Mouse (Mus musculus) limb, embryonic 13.5 days (tissue): Measurements from ENCODE around the gene Tshr. TPM values are rescaled to one million over a fixed set of nuclear protein-coding genes. Genes with fewer than 3 reads are reported as not detected.
"Not testable (repeated sequence)": the region's sequence is repeated elsewhere in the genome, so short reads cannot be mapped to it uniquely, and the experiment has no call there.

Source experiments
- ATAC-seq: fragments of 200-750 bp; cut with Nextera tagmentation; 2 replicates; pipeline ENCODE4 v1.8.0; 2017; ENCODE audit warnings: low read depth, moderate number of reproducible peaks, moderate TSS enrichment; ENCODE audit not compliant: low FRiP score
- H3K27ac ChIP-seq: fragments of 300-500 bp; sonication (generic); 2 replicates; pipeline ENCODE4 v1.5.1; 2015; ENCODE audit warnings: inconsistent platforms, mild to moderate bottlenecking, moderate library complexity
- H3K27me3 ChIP-seq: fragments of 300-500 bp; sonication (generic); 2 replicates; pipeline ENCODE4 v1.6.1; 2015; ENCODE audit warnings: mild to moderate bottlenecking, inconsistent platforms
- H3K36me3 ChIP-seq: fragments of 300-500 bp; sonication (generic); 2 replicates; pipeline ENCODE4 v1.6.1; 2015; ENCODE audit warnings: inconsistent platforms, mild to moderate bottlenecking, moderate library complexity
- H3K4me1 ChIP-seq: fragments of 300-500 bp; sonication (generic); 2 replicates; pipeline ENCODE4 v1.6.1; 2015; ENCODE audit warnings: inconsistent platforms
- H3K4me2 ChIP-seq: fragments of 300-500 bp; sonication (generic); replicated peaks from 2 replicates; pipeline ENCODE4 v1.6.1; 2015; ENCODE audit warnings: inconsistent platforms, mild to moderate bottlenecking, moderate library complexity
- H3K4me3 ChIP-seq: fragments of 300-500 bp; sonication (generic); 2 replicates; pipeline ENCODE4 v1.5.1; 2015; ENCODE audit warnings: moderate library complexity, mild to moderate bottlenecking, inconsistent platforms
- H3K9ac ChIP-seq: fragments of 300-500 bp; sonication (generic); 2 replicates; pipeline ENCODE4 v1.6.1; 2015; ENCODE audit warnings: mild to moderate bottlenecking, inconsistent platforms
- H3K9me3 ChIP-seq: fragments of 300-500 bp; sonication (generic); 2 replicates; pipeline ENCODE4 v1.6.1; 2016; ENCODE audit warnings: inconsistent platforms
- WGBS: fragments of 180-500 bp; shearing (Covaris S2); methylation state at CpG from one replicate; pipeline ENCODE4 v1.1.7; 2015; 5-methylcytosine and 5-hydroxymethylcytosine counted together
- polyA plus RNA-seq: library from polyadenylated mRNA; unstranded; fragments of >200 nt; fragmentation: Nextera tagmentation; extraction: Ambion mirVana; gene quantifications from 2 replicates; pipeline ENCODE4 v1.2.1, GENCODE M21; 2015

Tshr gene
- 0.34 and 0.67 TPM in 2 replicates for polyA plus RNA-seq

GRCm38 (mm10) chr12:91384281-91385017 lies at the start of gene Tshr, which contains the start of gene Cep128:
Gene Tshr (plus strand): TSS chr12:91384563.
Gene Cep128 (minus strand): TSS chr12:91384409.
- peak within 1 kb of the TSS; percentile 70 for H3K9ac ChIP-seq
- H3K36me3 ChIP-seq = no peaks in the 10 kb centered on the region
- peak within 1 kb of the TSS; percentile 94 for H3K4me2 ChIP-seq
- 1% methylated on average over 27 of the region's 27 CpGs for WGBS
- no peaks in the 10 kb centered on the region for H3K27me3 ChIP-seq
- H3K27ac ChIP-seq = no peak within 1 kb of the TSS
- H3K4me3 ChIP-seq = peak within 1 kb of the TSS; percentile 68
- ATAC-seq = peak; percentile 100
- no peaks in the 10 kb centered on the region for H3K9me3 ChIP-seq
- H3K4me1 ChIP-seq = peaks cover 5% of the 10 kb centered on the region

GRCm38 (mm10) chr12:91338656-91339055 lies 45.7 kb upstream of the Tshr start:
- ATAC-seq, H3K36me3 ChIP-seq, H3K4me2 ChIP-seq, H3K9ac ChIP-seq, H3K9me3 ChIP-seq, H3K4me1 ChIP-seq, H3K27me3 ChIP-seq, H3K4me3 ChIP-seq, H3K27ac ChIP-seq: not testable (repeated sequence)
- WGBS = 93% methylated on average over 13 of the region's 13 CpGs

- no peak overlapping the region for H3K9ac ChIP-seq
- H3K9me3 ChIP-seq = no peaks in the 10 kb centered on the region
- no peaks in the 10 kb centered on the region for H3K4me1 ChIP-seq
- H3K4me2 ChIP-seq = no peak overlapping the region
- no peak overlapping the region for H3K4me3 ChIP-seq
- H3K27me3 ChIP-seq = no peaks in the 10 kb centered on the region
- no peak for ATAC-seq
- H3K27ac ChIP-seq = no peak overlapping the region
- WGBS = 91% methylated on average over 8 of the region's 8 CpGs
- H3K36me3 ChIP-seq = no peaks in the 10 kb centered on the region
These were observed 30.6 kb upstream of the Tshr start for GRCm38 (mm10) chr12:91353783-91354182.

DNA sequence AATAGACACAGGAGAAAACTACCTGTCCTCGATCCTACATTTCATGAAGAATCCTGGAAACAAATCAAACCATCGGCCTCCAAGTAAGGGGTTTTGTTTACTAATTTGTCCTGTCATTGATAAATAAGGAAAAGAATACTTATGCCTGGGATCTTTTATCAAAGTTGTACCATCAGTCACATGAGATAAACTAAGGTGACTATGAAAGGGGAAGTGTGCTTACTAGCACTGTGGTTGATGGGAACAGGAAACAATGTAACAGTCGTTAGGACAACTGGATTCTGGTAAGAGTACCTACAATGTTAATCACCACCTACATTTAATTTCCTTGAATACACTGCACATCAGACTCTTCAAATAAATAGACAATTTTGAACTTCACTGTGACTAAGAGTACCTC lies 15.2 kb upstream of the Tshr start:
- no peaks in the 10 kb centered on the region for H3K4me1 ChIP-seq

DNA sequence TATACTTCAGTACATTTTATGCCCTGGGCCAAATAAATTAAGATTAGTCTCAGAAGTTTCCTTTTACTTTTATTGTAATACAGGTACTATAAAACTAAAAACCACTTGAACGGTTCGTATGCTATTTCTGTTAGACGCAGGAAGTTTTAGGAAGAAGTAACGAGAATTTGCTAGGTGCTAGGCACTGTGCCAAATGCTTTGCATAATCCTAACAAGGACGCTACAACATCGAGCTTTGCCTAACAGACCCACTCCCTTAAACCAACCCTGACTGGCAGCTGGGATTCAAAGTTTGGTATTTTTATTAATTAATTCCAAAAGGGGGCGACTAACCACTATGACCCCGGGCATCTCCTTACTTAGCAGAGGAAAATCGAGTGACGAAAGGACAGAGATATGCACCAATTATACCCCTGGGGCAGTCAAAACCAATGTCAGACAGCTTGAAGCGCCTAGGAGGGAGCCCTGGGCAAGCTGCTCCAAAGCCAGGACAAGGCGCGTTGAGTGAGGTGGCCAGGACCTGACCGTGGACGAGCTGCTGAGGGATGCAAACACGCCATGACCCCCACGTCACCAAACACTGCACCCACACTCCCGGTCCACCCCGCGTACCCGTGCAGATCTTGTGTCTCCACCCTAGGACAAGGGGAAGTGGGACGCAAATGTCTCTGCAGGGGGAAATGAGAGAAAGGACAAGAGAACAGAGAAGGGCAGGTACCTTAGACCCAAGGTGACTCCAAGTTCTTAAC lies 673 bp upstream of the Tshr start:
- Histone ChIP-seq H3K9me3 (no peaks in the 10 kb centered on the region), H3K4me2 (peak overlapping the region; percentile 94), H3K36me3 (no peaks in the 10 kb centered on the region), H3K4me1 (peaks cover 5% of the 10 kb centered on the region), H3K27ac (no peak overlapping the region), H3K4me3 (peak overlapping the region; percentile 68), H3K9ac (peak overlapping the region; percentile 70), H3K27me3 (no peaks in the 10 kb centered on the region)
- peak; percentile 45 for ATAC-seq
- WGBS = 4% methylated on average over 22 of the region's 22 CpGs

More for the DNA sequence above, 15.2 kb upstream of the Tshr start:
- H3K9ac ChIP-seq = no peak overlapping the region
- 93% methylated on average over 3 of the region's 3 CpGs for WGBS
- no peak overlapping the region for H3K27ac ChIP-seq
- ATAC-seq = no peak
- H3K4me2 ChIP-seq = no peak overlapping the region
- no peaks in the 10 kb centered on the region; the same call in 1 of the 2 replicates for H3K36me3 ChIP-seq
- no peak overlapping the region for H3K4me3 ChIP-seq
- no peaks in the 10 kb centered on the region for H3K27me3 ChIP-seq
- H3K9me3 ChIP-seq = no peaks in the 10 kb centered on the region; the same call in 1 of the 2 replicates

- WGBS = under 1% methylated on average over 38 of the region's 38 CpGs
- Histone ChIP-seq H3K4me3 (peak overlapping the region; percentile 52), H3K27ac (no peak overlapping the region), H3K36me3 (no peaks in the 10 kb centered on the region), H3K4me1 (peaks cover 9% of the 10 kb centered on the region; the same call in 1 of the 2 replicates), H3K9ac (peak overlapping the region; percentile 64), H3K4me2 (peak overlapping the region; percentile 88), H3K9me3 (no peaks in the 10 kb centered on the region), H3K27me3 (peaks cover 34% of the 10 kb centered on the region)
- ATAC-seq = peak; percentile 93
These were observed 16.1 kb downstream of the Tshr start for GRCm38 (mm10) chr12:91400232-91401048.

DNA sequence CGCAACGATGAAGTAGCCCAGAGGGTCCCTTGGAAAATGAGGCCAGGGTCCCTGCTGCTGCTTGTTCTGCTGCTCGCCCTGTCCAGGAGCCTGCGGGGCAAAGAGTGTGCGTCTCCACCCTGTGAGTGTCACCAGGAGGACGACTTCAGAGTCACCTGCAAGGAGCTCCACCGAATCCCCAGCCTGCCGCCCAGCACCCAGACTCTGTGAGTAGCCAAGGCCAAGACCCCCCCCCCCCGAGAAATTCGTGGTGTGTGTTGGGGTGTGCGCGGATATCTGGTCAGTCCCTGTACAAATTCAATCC lies 16.6 kb downstream of the Tshr start:
- no peak overlapping the region for H3K27ac ChIP-seq
- H3K4me1 ChIP-seq = peaks cover 9% of the 10 kb centered on the region; the same call in 1 of the 2 replicates
- no peaks in the 10 kb centered on the region for H3K9me3 ChIP-seq
- no peaks in the 10 kb centered on the region for H3K36me3 ChIP-seq
- peak overlapping the region; percentile 52 for H3K4me3 ChIP-seq
- peak overlapping the region; percentile 88 for H3K4me2 ChIP-seq
- ATAC-seq = 0 out of 2 replicates have a peak, but pooled peaks have one; percentile 12
- peak overlapping the region; percentile 64 for H3K9ac ChIP-seq
- peaks cover 34% of the 10 kb centered on the region for H3K27me3 ChIP-seq
- 4% methylated on average over 11 of the region's 12 CpGs for WGBS

GRCm38 (mm10) chr12:91410306-91410705 lies 25.9 kb downstream of the Tshr start:
- H3K27ac ChIP-seq = no peak overlapping the region
- H3K4me1 ChIP-seq = 0 out of 2 replicates have a peak, but pooled peaks cover 3% of the 10 kb centered on the region
- no peaks in the 10 kb centered on the region for H3K36me3 ChIP-seq
- ATAC-seq = no peak
- no peak overlapping the region for H3K9ac ChIP-seq
- no peak overlapping the region for H3K4me2 ChIP-seq
- no peak overlapping the region for H3K4me3 ChIP-seq
- no peaks in the 10 kb centered on the region for H3K9me3 ChIP-seq
- no peaks in the 10 kb centered on the region for H3K27me3 ChIP-seq
- WGBS = 81% methylated on average over 4 of the region's 4 CpGs

- H3K4me3 ChIP-seq = no peak overlapping the region
- H3K27ac ChIP-seq = no peak overlapping the region
- WGBS = 32% methylated on average over 7 of the region's 7 CpGs
- H3K4me1 ChIP-seq = 0 out of 2 replicates have a peak, but pooled peaks cover 3% of the 10 kb centered on the region
- H3K4me2 ChIP-seq = no peak overlapping the region
- peak; percentile 32; the same call in 1 of the 2 replicates for ATAC-seq
- H3K9ac ChIP-seq = no peak overlapping the region
- no peaks in the 10 kb centered on the region for H3K36me3 ChIP-seq
- H3K9me3 ChIP-seq = no peaks in the 10 kb centered on the region
- no peaks in the 10 kb centered on the region for H3K27me3 ChIP-seq
These were observed 28.3 kb downstream of the Tshr start for GRCm38 (mm10) chr12:91412461-91413182.

DNA sequence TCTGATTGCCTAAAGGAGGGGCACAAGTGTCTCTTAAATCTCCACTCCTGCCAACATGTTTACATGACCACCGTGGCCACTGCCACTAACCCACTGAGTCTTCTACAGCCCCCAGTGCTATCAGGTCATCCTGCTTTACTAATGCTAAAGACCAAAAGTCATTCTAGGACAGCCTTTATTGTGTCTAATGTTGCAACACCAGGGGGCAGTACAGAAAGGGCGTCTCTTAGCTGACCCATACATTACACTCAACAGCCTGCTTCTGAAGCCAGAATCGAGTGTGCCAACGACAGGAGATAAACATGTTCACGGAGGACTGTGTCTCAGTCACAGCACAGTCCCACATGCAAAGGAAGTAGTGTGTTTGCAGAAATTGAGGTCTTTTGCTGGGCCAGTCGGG lies 30.7 kb downstream of the Tshr start:
- Histone ChIP-seq H3K27ac (no peak overlapping the region), H3K36me3 (no peaks in the 10 kb centered on the region), H3K4me2 (no peak overlapping the region), H3K4me3 (no peak overlapping the region), H3K4me1 (0 out of 2 replicates have a peak, but pooled peaks cover 3% of the 10 kb centered on the region), H3K9me3 (no peaks in the 10 kb centered on the region), H3K9ac (no peak overlapping the region), H3K27me3 (no peaks in the 10 kb centered on the region)
- no peak for ATAC-seq
- WGBS = 67% methylated on average over 6 of the region's 6 CpGs

DNA sequence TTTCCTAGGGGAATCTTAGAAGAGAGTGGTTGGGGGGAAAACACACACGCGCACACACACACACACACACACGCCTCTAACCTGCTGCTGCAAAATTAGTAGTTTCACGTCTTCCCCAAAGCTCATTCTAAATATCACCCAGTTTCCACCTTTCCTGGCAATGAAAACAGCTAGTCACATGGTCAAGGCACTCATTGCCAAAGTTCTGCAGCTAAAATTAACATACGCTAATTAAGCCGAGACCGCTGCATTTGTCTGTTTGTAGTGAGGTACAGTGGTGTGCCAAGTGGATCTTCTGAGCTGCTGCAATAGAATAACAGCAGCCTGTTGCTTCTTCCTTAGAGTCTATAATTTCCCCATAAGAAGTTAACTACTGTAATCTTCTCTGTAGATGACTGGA lies 32.5 kb downstream of the Tshr start:
- Histone ChIP-seq H3K4me3 (no peak overlapping the region), H3K4me2 (no peak overlapping the region), H3K27me3 (no peaks in the 10 kb centered on the region), H3K9ac (no peak overlapping the region), H3K9me3 (no peaks in the 10 kb centered on the region), H3K36me3 (no peaks in the 10 kb centered on the region), H3K4me1 (0 out of 2 replicates have a peak, but pooled peaks cover 3% of the 10 kb centered on the region), H3K27ac (no peak overlapping the region)
- 93% methylated on average over 7 of the region's 7 CpGs for WGBS
- no peak for ATAC-seq
